Mouse (Mus musculus) kidney, adult 2 months (tissue): ENCODE results near the gene Pnlip.

Experiments
- CTCF ChIP-seq: fragments of 200-500 bp; conservative IDR thresholded peaks from 2 replicates; pipeline ENCODE4 v1.5.1; 2011; ENCODE audit warnings: low read depth, mild to moderate bottlenecking, control low read depth, low read length, moderate library complexity, mixed read lengths; ENCODE audit not compliant: insufficient read depth, insufficient read length
- POLR2A ChIP-seq: fragments of 200-500 bp; IDR thresholded peaks from one replicate; pipeline ENCODE4 v1.6.1; 2011; ENCODE audit warnings: low read depth, low read length, control low read depth

DNA sequence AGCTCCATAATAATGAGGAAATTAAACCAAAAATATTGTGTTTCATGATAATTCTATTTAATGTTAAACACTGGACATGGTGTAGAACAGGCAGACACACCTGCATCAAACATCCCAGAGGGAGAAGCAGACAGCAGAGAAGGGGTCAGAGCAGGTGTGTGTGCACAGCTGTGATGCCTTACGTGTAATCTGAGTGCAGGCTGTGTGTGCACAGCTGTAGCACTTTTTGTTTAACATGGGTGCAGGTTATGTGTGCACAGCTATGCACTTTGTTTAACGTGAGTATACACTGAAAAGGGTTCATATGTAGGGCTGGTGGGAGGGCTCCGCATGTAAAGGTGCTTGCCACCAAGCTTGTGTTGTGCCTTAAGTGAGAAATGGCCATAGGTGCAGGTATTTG lies 39.6 kb upstream of the Pnlip start:
- no peak for TF ChIP-seq POLR2A
- TF ChIP-seq CTCF, result no peak
